Mouse (Mus musculus) hindbrain, postnatal 0 days (tissue): ENCODE results near the gene Nufip1. TPM values are rescaled to one million over a fixed set of nuclear protein-coding genes. Genes with fewer than 3 reads are reported as not detected.

Experiments
- ATAC-seq: fragments of 200-750 bp; cut with Nextera tagmentation; 2 replicates; pipeline ENCODE4 v1.8.0; 2017; ENCODE audit warnings: mild to moderate bottlenecking, moderate TSS enrichment, moderate library complexity
- DNase-seq: peaks from one replicate; pipeline ENCODE4 v3.0.0-alpha.2; 2015; ENCODE audit warnings: low spot score
- H3K27ac ChIP-seq: fragments of 300-500 bp; sonication (generic); 2 replicates; pipeline ENCODE4 v1.5.1; 2014; ENCODE audit warnings: mild to moderate bottlenecking
- H3K27me3 ChIP-seq: fragments of 300-500 bp; sonication (generic); 2 replicates; pipeline ENCODE4 v1.6.1; 2014; ENCODE audit warnings: low read length, mixed read lengths; ENCODE audit not compliant: insufficient read depth
- H3K36me3 ChIP-seq: fragments of 300-500 bp; sonication (generic); 2 replicates; pipeline ENCODE4 v1.6.1; 2014; ENCODE audit warnings: low read length, mixed read lengths; ENCODE audit not compliant: insufficient read depth
- H3K4me1 ChIP-seq: fragments of 300-500 bp; sonication (generic); 2 replicates; pipeline ENCODE4 v1.6.1; 2014; ENCODE audit warnings: antibody characterized with exemption, low read length, mixed read lengths; ENCODE audit not compliant: insufficient read depth
- H3K4me2 ChIP-seq: fragments of 300-500 bp; sonication (generic); 2 replicates; pipeline ENCODE4 v1.6.1; 2014; ENCODE audit warnings: low read depth, mild to moderate bottlenecking, low read length, moderate library complexity, mixed read lengths
- H3K4me3 ChIP-seq: fragments of 300-500 bp; sonication (generic); 2 replicates; pipeline ENCODE4 v1.5.1; 2014; ENCODE audit warnings: low read length
- H3K9ac ChIP-seq: fragments of 300-500 bp; sonication (generic); replicated peaks from 2 replicates; pipeline ENCODE4 v1.6.1; 2014; ENCODE audit warnings: mild to moderate bottlenecking, low read length, moderate library complexity, mixed read lengths
- H3K9me3 ChIP-seq: fragments of 300-500 bp; sonication (generic); 2 replicates; pipeline ENCODE4 v1.6.1; 2016; ENCODE audit warnings: low read length, mixed read lengths
- CTCF ChIP-seq: IDR thresholded peaks from 2 replicates; pipeline ENCODE4 v1.5.1; 2016; ENCODE audit warnings: antibody characterized with exemption, control low read depth, low read depth
- WGBS: fragments of 180-500 bp; shearing (Covaris S2); extraction: QIAGEN DNeasy Blood & Tissue Kit; methylation state at CpG from one replicate; pipeline ENCODE4 v1.1.7; 2014; 5-methylcytosine and 5-hydroxymethylcytosine counted together
- polyA plus RNA-seq: library from polyadenylated mRNA; unstranded; fragments of >200 nt; fragmentation: Nextera tagmentation; extraction: Ambion mirVana; gene quantifications from 2 replicates; pipeline ENCODE4 v1.2.1, GENCODE M21; 2015
- total RNA-seq: library from RNA; depleted of rRNA; stranded (reverse); fragments of >200 nt; gene quantifications from 2 replicates; pipeline ENCODE4 v1.2.3, GENCODE M21; 2014

Nufip1 gene
- total and polyA plus RNA-seq, 2 experiments from 2014 or later, result 11.3 to 13.5 TPM

DNA sequence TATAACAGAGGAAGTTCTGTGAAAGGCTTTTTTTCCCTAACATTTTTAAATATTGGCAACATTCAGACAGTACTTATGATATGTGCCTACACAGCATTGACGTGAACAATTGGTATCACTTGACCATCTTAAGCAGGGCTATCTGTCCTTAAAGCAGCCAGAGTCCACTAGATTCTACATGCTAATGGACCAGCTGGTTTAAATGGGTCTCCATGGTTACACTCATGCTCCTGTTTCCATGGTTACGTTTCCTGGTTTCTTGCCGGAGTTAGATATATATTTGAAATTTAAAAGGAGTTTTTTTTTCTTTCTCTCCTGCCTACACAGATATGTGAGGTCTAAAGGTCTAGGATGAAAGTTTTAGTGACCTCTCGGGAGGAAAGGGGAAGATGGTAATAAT, 34.1 kb upstream of the Nufip1 start:
- no peaks in the 10 kb centered on the region for H3K36me3 ChIP-seq
- H3K27me3 ChIP-seq, result no peaks in the 10 kb centered on the region
- no peak overlapping the region for H3K27ac ChIP-seq
- no peak overlapping the region for H3K9ac ChIP-seq
- DNase-seq (peak; percentile 73), ATAC-seq (peak; percentile 66)
- peak overlapping the region; percentile 29; the same call in 1 of the 2 replicates for H3K4me2 ChIP-seq
- no peaks in the 10 kb centered on the region for H3K4me1 ChIP-seq
- no peak for TF ChIP-seq CTCF
- no peaks in the 10 kb centered on the region for H3K9me3 ChIP-seq
- 39% methylated on average over 4 of the region's 4 CpGs for WGBS
- no peak overlapping the region for H3K4me3 ChIP-seq

DNA sequence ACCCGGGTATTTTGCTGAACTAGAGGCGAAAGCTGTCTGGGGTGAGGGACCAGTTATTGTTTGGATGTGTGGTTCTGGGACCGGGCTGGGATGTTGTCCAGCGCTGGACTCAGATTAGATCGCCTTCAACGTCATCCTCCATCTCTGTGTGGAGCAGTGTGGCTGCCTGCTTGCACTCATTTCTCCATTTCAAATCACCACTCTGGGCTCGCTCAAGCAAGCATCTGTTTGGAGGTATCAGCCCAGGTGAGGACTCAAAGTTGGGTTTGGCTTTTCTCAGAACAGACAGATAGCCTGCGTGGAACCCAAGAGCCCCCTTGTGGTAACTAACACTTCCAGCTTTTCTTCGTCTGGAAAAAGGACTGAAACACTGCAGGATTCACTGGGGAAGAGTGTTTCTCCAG, 33.6 kb upstream of the Nufip1 start:
- Histone ChIP-seq H3K4me1 (no peaks in the 10 kb centered on the region), H3K36me3 (no peaks in the 10 kb centered on the region), H3K4me3 (no peak overlapping the region), H3K9ac (no peak overlapping the region), H3K27ac (no peak overlapping the region), H3K4me2 (peak overlapping the region; percentile 29; the same call in 1 of the 2 replicates), H3K9me3 (no peaks in the 10 kb centered on the region), H3K27me3 (no peaks in the 10 kb centered on the region)
- 40% methylated on average over 9 of the region's 9 CpGs for WGBS
- DNase-seq (peak; percentile 90), ATAC-seq (peak; percentile 84)
- peak; percentile 98 for TF ChIP-seq CTCF

DNA sequence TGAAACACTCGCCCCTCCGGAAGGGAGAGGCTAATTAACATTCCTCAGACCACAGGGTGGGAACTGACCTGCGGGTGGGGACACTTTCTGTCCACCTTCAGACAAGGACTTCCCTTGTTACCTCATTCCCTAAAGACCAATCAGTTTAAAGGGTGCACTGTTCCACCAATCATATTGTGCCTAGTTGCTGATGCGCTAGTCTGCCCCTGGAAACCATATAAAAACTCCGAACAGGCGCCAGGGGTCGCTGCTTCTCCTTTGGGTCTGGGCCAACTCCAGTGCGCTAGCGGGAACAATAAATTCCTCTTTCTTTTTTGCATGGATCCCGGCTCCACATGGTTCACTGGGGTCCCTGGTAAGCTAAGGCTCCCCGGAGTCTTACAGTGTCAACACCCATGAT, 29.2 kb upstream of the Nufip1 start:
- H3K9me3 ChIP-seq, result no peaks in the 10 kb centered on the region
- H3K27ac ChIP-seq, result no peak overlapping the region
- WGBS, result 66% methylated on average over 11 of the region's 11 CpGs
- H3K36me3 ChIP-seq, result no peaks in the 10 kb centered on the region
- H3K9ac ChIP-seq, result no peak overlapping the region
- H3K4me3 ChIP-seq, result no peak overlapping the region
- ATAC-seq, result no peak
- no peaks in the 10 kb centered on the region for H3K4me1 ChIP-seq
- DNase-seq, result no peak
- no peak overlapping the region for H3K4me2 ChIP-seq
- no peaks in the 10 kb centered on the region for H3K27me3 ChIP-seq
- TF ChIP-seq CTCF, result peak; percentile 19

DNA sequence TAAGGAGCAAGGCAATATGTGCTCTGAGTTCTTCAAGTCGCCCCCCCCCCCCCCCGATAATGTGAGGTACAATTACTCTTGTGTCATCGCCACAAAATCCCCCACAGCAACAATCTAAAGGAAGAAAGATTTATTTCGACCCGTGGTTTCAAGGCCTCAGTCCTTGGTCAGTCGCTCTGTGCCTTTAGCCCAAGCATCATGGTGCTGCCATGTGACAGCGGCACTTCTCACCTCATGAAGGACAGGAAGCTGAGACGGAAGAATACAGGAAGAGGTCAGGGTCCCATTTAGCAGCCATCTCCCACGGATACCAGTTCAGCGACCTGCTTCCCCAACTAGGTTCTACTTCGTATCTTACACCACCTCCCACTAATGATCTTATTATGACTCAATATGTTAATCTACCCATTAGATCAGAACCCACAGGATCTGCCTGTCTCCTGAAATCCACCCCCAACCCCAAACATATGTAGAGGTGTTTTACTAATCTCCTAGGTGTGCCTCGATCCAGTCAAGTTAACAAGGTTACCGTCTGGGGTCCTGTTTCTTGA, 28.5 kb upstream of the Nufip1 start:
- H3K4me1 ChIP-seq, result no peaks in the 10 kb centered on the region
- 89% methylated on average over 13 of the region's 13 CpGs for WGBS
- no peak overlapping the region for H3K27ac ChIP-seq
- no peaks in the 10 kb centered on the region for H3K27me3 ChIP-seq
- DNase-seq, result no peak
- H3K36me3 ChIP-seq, result no peaks in the 10 kb centered on the region
- no peak overlapping the region for H3K4me3 ChIP-seq
- no peak overlapping the region for H3K4me2 ChIP-seq
- H3K9me3 ChIP-seq, result no peaks in the 10 kb centered on the region
- no peak for TF ChIP-seq CTCF
- H3K9ac ChIP-seq, result no peak overlapping the region
- ATAC-seq, result no peak

DNA sequence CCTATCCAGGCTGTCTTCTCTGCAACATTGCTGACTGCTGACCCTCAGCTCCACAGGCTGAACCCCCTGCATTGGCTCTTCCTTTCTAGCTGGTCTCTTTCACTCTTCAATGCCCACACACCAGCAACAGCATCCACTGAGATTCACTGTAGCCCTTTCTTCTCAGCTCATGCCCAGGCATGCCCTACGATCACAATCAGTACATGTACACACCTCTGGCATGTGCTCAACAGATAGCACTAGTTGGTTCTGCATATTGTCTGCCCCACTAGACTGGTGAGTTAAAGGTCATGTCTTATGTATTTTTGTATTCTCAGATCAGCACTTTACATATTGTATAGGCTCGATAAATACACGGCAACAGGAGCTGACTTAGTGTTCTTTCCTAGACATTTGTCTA, 26.5 kb upstream of the Nufip1 start:
- ATAC-seq (no peak), DNase-seq (no peak)
- no peak for TF ChIP-seq CTCF
- Histone ChIP-seq H3K4me3 (no peak overlapping the region), H3K4me1 (no peaks in the 10 kb centered on the region), H3K9me3 (no peaks in the 10 kb centered on the region), H3K27ac (no peak overlapping the region), H3K36me3 (no peaks in the 10 kb centered on the region), H3K27me3 (no peaks in the 10 kb centered on the region), H3K9ac (no peak overlapping the region), H3K4me2 (no peak overlapping the region)
- WGBS, result 69% methylated on average over 3 of the region's 3 CpGs

DNA sequence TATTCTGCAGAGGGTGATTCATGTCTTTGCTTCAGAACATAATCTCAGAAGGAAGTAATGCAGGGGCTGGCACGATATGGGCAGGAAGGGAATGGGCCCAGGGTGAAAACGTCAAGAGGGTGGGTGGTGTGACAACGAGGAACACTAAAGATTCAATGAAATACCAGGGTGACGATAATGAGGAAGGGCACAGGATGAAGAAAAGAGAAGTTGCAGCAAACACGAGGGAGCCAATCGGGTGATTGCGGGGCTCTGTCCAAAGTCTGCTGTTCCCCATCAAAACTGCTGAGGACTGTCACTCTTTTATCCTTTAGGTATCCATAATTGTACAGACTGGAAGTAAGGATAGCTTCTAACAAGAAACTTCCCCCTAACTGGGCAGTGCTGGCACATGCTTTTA, 13.4 kb upstream of the Nufip1 start:
- ATAC-seq (no peak), DNase-seq (no peak)
- peaks cover 54% of the 10 kb centered on the region for H3K36me3 ChIP-seq

DNA sequence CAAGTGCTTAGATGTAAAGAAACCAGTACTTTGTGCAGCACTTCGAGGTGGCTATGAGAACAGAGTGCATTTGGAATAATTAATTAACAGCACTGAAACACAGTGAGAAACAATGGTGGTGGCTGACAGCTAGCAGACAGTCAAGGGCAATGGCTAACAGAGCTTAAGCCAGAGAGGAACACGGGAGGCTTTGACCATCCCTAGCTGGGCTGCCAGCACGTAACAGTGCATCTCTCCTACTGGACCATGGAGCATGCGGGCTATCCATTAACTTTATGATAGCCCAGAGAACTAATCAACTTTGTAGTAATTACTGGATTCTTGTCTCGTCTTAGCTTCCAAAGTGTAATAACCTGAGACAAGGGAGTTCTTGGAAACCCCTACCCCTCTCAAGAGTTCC, 12.9 kb upstream of the Nufip1 start:
- WGBS, result 90% methylated on average over 5 of the region's 5 CpGs
- no peaks in the 10 kb centered on the region for H3K4me1 ChIP-seq
- DNase-seq (no peak), ATAC-seq (no peak)
- H3K9me3 ChIP-seq, result no peaks in the 10 kb centered on the region
- H3K27me3 ChIP-seq, result no peaks in the 10 kb centered on the region
- no peak overlapping the region for H3K4me3 ChIP-seq
- no peak overlapping the region for H3K9ac ChIP-seq
- H3K4me2 ChIP-seq, result no peak overlapping the region
- TF ChIP-seq CTCF, result no peak
- H3K27ac ChIP-seq, result no peak overlapping the region
- peaks cover 54% of the 10 kb centered on the region for H3K36me3 ChIP-seq

More for the DNA sequence above, 13.4 kb upstream of the Nufip1 start:
- H3K9me3 ChIP-seq, result no peaks in the 10 kb centered on the region
- no peak overlapping the region for H3K9ac ChIP-seq
- H3K4me1 ChIP-seq, result no peaks in the 10 kb centered on the region
- no peak overlapping the region for H3K27ac ChIP-seq
- H3K27me3 ChIP-seq, result no peaks in the 10 kb centered on the region
- no peak overlapping the region for H3K4me2 ChIP-seq
- WGBS, result 90% methylated on average over 7 of the region's 7 CpGs
- no peak for TF ChIP-seq CTCF
- H3K4me3 ChIP-seq, result no peak overlapping the region
